Mouse (Mus musculus) cerebellum, adult 11 months (tissue): ENCODE results near the gene Muc4.

Source experiments
- DNase-seq: peaks from one replicate; pipeline ENCODE4 v3.0.0; 2022

The Muc4 gene

DNA sequence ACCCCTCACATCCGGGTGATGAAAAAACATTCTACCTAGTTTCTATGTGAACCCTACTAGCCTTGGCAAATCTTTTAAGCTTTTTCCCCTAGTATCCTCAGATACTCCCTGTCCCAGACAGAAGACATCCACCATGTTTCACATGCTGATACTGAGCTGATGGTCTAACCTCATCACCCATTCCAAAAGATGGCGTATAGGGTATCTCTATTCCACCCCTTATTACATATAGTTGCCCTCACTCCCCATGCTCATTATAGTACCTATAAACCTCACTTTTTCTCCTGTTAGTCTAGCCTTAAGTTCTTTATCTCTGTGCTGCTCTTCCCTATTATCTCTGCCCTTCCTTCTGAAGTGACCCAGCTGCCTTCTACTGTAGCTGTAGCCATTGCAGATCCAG lies at the start of gene Muc4:
Gene Muc4 (plus strand): TSS at position 301 of the 400 bp plus-strand sequence.
- DNase-seq: no peak

DNA sequence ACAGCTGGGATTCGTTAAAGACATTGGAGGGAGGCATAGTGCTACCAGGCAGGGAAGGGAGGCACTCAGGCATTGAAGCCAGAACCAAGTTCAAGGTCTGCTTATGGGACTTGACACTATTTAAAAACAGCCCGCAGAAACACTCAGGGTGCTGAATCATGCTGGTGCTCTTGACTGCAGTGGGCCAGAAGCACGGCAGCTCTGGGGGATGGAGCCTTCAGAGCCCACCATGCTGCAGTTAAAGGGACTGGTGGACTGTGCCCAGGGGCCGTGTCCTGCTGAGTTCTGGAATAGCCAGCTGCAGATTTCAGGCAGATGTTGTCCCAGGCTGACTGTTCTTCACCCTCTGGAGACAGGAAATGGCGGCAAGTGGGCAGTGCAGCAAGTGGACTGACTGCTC lies 49.7 kb upstream of the Muc4 start:
- no peak for DNase-seq

DNA sequence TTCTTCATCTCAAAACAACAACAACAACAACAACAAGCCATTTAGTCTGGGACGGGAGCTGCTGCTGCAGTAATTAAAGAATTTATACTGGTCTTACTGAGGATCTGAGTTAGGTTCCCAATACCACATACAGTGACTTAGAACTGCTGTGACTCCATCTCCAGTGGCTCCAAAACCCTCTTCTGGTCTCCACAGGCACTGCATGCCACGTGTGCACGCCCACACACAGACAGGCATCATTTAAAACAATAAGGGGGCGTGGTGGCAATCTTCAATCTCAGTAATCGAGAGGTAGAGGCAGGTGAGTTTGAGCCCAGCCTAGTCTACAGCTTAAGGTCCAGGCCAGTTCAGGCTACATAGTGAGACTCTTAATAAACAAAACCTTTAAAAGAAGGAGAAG lies 48.5 kb upstream of the Muc4 start:
- no peak for DNase-seq

DNA sequence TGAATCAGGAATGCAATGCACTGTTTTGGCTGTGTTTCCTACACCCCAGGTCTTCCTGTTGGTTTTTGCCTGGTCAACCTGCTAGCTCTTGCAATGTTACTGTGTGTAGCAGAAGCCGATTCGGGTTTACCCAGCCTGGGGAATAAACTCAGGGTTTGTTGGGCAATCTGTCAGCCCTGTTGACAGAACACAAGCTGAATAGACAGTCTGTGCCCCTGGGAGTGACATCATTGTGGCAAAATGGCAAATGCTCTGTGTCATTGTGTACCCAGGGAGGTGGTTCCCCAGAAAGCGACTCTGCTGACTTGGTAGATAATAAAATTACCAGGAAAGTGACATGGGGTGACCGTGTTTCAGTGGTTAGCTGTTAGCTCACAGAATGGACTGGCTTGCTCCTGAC lies 46.9 kb upstream of the Muc4 start:
- DNase-seq: no peak

DNA sequence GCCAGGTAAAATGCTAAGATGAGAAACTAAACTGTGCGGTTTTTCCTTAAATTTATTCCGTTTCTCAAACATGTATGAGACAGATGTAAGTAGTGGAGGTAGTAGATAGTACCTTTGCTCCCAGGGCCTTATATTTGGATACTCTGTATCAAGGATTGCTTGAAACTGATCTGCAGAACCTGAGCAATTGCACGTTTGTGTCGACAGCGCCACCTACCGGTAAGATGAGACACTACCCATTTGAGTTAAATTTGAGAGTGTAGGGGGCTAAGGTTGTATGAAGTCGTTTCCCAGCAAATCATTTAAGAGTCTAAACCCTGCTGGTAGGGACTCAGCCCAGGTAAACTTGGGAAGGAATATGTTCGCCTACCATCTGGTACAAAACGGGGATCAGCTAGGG lies 46.2 kb upstream of the Muc4 start:
- DNase-seq: no peak

DNA sequence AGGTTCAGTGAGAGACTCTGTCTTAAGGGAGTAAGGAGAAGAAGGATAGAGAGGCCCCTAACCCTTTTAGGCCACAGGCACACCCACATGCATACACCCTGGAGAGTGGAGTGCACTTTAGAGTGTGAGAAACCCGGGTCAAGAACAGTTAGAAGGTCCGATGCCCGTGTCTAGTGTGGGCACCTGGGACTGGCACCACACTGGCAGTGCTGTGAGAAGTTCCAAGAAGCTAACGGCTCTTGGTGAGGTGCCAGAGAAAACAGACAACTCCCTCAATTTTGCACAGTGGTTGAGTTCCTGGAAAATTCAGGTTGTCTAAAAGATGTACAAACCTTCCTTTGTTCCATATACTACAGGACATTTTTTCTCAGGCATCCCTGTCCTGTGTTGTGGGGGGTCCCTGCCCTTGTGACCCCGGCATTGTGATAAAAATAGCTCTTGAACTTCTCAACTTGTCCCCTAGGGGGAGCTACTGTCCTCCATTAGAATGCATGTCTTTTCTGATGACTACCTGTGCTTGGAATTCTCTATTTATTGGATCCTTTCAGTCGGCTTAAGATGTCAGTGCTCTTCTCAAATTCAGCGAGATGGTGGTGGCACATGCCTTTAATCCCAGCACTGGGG lies 38.7 kb upstream of the Muc4 start:
- DNase-seq: no peak

DNA sequence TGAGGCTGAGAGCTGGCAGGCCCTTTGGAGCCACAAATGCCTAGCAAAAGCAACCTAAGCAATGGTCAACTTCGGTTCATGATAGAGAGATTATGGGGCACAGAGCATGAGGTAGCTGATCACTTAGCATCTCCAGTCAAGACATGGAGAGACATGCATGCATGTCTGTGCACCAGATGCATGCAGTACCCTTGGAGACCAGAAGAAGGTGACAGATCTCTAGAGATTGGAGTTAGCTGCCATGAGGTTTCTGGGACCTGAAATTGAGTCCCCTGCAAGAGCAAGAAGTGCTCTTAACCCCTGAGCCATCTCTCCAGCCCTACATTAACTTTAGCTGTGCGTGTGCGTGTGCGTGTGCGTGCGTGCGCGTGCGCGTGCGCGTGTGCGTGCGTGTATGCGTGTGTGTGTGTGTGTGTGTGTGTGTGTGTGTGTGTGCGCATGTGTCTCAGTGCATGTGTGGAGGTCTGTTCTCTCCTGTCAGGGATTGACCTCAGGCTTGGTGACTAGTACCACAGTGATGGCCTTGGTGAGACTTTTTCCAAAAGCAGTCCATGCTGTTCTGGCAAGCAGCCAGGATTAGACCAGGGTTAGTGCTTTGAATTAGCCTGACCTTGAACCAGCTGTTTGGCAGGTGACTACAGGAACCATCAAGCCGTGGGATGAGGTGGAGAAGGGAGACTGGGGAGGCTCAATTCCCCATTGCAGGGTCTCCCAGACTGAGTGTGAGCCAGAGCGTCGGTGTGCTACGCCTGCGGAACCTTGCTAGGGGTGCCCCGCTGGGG lies 37.8 kb upstream of the Muc4 start:
- DNase-seq: no peak

DNA sequence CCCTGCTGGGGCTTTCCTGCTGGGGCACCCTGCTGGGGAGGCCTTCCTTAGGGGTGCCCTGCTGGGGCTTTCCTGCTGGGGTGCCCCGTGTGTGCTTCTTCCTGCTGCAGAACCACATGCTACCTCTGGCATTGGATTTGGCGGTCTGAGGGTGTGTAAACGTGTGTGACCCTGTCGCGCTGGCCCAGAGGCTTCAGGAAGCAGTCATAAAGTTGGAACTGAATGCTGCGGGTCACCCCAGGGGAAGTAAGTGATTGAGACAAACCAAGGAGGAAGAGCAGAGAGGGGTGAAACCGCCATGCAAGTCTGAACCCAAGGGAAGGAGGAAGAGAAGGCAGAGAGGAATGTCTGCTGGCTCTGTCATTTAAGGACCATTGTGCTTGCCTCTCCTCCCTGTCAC lies 37.1 kb upstream of the Muc4 start:
- DNase-seq: no peak

DNA sequence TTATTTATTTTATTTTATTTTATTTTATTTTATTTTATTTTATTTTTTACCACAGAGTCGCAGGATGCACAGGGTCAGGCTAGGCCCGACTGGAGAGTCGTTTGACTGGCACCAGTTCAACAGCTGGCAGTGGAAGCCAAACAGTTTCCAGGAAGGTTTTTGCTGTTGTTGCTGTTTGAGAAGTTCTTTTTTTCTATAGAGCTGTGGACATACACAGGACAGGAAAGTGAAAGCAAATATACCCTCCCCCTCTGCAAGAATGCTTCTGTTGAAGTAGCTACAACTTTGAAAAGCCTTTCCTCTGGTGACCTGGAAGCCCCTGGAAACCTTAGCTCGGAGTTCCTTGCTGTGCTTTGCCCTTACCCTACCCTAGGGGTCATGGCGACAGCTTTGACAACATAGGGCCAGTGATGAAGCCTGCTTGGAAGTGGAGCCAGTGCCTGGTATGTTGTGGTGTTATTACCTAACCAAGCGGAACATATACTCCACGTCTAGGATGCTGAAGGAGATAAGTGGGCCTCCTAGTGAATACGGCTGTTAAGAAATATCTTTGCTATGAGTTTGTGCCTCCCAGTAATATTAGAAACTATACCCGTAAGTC lies 32.3 kb upstream of the Muc4 start:
- DNase-seq: no peak

DNA sequence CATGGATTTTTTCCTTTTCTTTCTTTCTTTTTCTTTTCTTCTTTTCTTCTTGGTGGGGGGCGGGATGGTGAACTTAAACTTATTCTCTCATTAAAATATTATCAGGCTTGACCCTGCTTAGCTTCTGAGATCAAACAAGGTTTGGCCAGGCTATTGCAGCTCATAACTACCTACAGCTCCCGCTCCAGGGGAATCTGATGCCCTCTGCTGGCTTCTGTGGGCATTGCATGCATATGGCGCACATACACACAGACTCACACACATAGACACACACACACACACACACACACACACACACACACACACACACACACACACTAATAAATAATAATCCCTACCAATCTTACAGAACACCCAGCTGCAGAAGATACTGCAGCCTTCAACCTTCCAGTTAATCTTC lies 30.1 kb upstream of the Muc4 start:
- DNase-seq: no peak

DNA sequence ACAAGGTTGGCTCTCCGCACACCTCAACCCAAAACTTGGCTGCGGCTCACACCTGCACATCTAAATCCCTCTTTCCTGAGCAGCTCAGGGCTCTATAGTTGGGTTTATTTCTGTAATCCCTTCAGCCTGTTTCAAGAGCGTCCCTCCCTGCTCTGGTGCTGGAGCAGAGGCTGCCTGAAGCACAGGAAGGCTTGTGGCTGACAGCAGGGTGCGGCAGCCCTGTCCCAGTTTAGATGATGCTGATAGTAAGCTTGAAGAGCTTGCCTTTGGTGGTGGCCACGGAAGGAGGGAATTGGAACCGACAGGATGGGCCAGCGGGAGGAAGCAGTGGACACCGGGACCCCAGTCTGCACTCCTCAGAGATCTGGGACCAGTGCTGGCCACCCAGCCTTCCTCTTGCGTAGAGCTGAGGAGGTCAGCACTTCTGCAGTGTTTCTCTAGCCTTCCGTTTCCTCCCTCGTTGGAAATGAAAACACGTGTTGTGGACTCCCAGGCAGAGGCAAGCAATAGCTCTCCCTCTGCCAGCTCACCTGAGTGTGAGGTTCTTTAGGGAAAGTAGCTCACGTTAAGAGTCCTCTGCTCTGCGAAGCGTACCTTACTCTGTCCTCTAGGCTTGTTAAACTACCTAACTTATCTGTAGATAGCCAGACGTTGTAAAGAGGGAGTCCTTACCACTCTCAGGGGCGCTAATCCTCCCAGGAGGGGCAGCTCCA lies 28.4 kb upstream of the Muc4 start:
- no peak for DNase-seq

DNA sequence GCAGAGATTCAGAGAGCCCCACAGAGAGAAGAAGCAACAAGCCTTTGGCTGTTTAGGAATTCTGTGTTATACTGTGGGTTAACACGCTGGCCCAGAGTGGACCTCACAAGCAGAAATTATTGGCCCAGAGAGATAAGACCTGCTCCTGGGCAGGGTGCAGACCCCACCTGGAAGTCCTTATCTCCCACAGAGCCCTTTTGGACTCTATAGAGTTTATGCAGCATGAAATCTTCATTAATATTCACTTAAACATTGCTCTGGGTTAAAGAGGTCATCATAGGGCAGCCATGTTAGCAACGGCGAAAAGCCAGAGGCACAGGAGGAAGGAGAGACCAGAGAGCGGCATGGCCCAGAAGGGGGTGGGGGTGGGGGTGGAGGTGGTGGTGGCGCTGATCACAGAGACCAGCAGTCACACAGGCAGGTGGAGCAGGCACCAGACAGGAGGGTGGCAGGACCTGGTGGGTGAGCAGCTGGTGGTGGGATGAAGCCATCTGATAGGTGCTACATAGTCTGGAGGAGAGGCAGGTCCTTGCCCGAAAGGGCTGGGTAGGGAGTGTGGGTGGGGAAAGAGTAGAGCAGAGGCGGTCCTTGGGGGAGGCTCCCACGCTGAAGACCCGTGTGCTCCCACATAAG lies 27.7 kb upstream of the Muc4 start:
- no peak for DNase-seq

DNA sequence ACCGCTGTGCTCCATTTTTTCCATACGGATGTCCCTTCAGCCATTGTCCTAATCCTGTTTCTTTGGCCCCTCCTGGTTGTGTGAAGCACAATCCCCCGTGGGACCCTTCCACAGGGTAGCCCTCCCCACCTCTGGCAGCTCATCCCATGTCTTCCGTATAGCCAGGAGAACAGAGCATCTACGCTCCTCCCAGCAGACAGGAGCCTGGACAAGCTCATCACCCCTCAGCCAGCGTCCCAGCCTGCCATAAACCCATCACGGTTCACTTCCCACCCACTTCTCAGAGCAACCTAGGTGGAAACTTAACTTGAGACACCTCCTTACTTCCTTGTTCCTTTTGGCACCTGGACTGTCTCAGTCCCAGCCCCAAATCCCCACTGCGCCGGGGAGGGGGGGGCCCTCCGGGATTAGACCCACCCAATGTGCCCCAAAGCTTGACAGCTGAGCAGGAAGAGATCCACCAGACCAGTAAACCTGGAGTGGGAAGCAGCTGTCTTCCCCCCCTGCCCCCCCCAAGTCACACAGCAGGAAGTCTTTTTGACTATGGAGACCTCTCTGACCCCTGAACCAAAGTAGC lies 27.1 kb upstream of the Muc4 start:
- no peak for DNase-seq

DNA sequence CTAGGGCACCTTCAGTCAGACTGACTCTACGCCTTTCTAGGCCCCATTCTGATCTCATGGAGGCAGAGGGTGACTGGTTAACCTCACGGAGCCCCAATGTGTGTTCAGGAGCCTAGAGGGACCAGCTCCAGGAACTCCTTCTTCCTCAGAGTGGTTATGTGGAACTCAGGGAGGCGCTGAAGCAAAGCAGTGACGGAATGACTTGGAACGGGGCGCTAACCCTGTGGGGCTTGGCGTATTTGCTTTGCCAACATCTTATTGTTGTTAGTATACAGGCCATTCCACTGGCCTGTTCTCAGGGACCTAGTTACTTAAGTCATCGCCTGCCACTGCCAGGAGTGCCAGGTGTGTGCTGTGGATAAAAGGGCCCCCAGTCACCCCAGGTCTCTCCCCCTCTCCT lies 26.6 kb upstream of the Muc4 start:
- DNase-seq: no peak

DNA sequence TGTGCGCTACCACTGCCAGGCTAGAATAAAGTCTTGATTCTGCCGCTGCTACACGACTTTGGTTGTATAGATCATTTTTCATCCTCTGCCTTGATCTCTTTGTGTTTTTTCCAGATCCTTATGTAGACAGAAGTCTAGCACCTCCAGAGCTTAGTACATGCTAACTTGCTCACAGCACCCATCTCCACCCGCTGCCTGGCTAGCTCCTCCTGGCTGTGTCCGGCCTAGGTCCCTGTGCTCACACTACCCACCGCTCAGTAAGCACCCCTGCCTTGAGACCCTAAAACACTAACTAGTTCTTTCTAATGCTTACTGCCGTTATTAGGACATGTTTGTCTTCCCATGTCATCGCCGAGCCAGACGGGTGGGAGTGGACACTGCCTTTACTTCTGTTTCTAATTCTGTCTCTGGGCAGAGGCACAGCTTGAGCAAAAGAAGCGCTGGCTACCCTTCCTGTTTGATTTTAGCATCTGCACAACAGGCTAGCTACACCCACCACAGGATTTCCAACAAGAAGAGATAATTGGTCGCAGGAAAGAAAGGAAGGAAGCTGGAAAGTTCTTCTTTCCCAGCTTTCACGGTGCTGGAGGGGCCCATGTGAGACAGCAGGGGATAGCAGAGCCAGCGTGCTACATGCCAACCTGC lies 25.1 kb upstream of the Muc4 start:
- DNase-seq: no peak

DNA sequence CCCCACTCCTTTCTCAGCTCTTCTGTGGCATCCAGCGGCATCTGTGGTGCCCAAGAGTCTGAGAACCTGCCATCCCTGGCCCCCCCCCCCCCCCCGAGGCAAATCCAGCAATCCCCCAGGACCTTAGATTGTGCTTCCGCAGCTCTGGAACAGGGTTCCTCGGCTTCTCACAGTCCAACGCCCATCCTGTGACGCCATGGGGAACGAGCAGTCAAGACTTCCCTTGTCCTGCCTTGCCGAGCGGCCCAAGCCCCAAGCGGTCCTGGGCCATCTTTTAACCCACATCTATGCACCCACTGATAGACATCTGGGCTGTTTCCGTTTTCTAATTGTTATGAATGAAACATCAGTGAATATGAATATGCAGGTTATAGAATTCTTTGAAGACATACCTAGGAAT lies 23.5 kb upstream of the Muc4 start:
- DNase-seq: no peak

DNA sequence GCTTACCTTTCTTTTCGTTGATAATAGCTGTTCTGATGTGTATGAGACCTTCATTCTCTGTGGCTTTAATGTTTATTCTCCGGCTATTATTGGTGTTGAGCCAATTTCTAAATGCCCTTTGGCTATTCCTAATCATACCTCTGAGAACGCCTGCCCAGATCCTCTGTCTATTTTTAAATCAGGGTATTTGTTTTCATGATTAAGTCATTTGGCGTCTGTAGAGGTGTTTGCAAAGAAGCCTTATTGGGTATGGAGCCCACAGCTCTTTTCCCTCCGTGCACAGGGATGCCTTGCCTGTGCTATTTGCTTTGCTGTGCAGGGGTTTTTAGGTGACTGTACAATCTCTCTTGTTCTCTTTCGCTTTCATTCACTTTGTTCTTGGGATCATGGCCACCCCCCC lies 22.1 kb upstream of the Muc4 start:
- DNase-seq: no peak

DNA sequence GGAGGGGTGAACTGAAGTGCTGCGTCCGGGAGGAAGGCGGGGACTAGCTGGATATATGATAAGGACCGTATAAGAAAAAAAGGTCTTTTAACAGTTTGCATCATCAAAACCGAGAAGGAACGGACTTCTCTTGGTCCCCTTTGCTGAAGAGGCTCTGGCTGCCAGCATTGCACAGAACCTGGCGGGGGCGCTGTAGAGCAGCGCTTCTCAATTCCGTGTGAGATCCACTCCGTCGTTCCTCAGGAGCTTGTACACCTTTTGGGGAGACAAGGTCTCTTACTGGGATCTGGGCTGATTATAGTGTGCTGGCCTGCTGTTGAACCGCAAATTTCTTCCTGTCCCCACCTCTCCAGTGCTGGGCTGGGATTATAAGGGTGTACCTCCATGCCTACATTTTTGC lies 20.3 kb upstream of the Muc4 start:
- no peak for DNase-seq

DNA sequence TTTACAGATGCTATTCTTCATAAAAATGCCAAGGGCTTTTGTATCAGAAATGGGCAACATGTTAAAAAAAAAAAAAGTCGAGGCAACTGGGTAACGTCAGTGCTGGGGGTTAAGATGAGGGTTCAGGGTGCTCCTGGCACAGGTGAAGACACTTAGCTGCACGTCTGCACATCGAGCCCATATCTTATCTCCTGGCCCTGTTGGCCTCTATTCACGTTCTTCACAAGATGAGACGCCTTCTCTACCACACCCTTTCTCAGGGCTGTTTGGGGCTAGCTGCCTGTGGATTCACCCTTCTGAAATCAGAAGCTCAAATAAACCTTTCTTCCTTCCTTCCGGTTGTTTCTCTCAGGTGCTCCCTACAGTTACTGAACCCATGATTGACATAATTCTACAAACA lies 12.5 kb upstream of the Muc4 start:
- no peak for DNase-seq

DNA sequence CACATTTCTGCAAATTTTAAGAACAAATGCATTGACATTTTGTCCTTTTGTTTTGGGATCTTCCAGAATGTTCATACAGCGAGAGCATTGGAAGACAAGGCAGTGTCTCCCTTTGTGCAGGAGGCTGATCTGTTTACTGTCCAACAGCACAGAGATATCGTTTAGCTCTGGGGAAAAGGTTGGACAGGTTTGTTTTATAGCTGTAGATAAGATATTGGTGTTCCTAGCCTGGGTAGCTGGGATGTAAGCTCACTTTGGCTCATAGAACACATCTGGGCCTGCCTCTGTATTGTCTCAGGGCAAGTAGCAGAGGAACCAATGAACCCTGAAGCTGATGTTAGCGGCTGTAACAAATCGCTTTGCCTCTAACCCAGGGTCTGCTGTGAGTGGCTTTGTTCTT lies 11.9 kb upstream of the Muc4 start:
- DNase-seq: no peak

DNA sequence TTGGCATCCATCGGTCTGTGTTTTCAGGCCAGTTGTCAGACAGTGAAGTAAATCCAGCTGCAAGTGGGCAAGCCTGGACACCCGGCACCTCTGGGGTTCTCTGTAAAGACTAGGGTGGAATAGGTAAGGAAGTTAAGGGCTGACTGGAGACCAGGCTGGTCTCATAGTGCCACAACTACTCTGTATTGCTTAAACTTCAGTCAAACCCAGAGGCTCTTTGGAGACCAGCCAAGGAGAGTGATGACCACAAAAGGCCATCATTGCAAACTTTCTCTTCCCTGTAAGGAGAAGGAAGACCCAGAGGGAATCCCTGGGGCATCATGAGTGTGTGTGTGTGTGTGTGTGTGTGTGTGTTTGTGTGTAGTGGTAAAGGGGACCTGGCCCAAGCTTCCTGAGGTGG lies 11.4 kb upstream of the Muc4 start:
- no peak for DNase-seq

DNA sequence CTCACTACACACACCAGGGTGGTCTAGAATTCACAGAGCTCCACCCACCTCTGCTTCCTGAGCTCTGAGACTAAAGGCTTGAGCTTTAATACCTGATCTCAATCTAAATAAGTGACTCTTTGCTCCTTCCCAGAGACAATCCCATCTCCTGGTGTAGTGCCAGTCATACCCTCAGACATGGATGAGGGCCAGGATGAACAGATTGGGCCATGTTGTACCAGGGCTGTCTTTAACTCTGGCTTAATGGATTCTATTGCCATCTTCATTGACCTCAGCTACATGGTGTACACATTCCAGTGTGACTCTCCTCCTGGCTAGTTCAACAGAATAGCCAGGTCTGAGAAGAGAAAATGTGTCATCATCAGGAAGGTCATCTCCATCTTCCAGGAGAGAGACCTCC lies 9.2 kb upstream of the Muc4 start:
- peak; percentile 42 for DNase-seq

DNA sequence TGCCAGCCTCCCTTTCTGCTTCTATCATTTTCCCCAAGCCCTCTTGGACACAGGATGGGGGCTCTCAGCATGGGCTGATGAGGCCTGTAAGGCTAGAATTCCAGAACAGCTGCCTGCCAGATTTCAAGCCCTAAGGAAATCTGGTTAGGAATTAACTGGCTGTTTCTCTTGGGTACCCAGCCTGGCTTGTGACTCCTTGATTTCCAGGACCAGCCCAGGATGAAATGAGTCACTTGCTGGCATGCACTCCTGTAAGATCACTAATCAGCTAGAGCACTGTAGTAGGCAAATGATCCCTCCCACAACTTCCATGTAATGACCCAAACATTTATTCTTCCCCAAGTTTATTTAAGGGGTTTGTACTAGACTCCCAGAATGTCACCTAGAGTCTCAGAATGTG lies 7.4 kb upstream of the Muc4 start:
- DNase-seq: no peak
